Mouse (Mus musculus) heart, embryonic 16.5 days (tissue): ENCODE measurements around the gene Baiap3. TPM values are rescaled to one million over a fixed set of nuclear protein-coding genes. Genes with fewer than 3 reads are reported as not detected.
A peak's percentile ranks its signal among the peaks of the same experiment; 100 is the strongest.

Source experiments
- ATAC-seq: fragments of 200-750 bp; cut with Nextera tagmentation; replicated peaks from 2 replicates; pipeline ENCODE4 v1.8.0; 2017; ENCODE audit warnings: moderate number of reproducible peaks; ENCODE audit not compliant: insufficient read depth, low FRiP score; ENCODE audit errors: extremely low read depth
- H3K27ac ChIP-seq: fragments of 300-500 bp; sonication (generic); 2 replicates; pipeline ENCODE4 v1.5.1; 2014; ENCODE audit warnings: mild to moderate bottlenecking, low read length, control low read depth, moderate library complexity
- H3K27me3 ChIP-seq: fragments of 300-500 bp; sonication (generic); 2 replicates; pipeline ENCODE4 v1.6.1; 2014; ENCODE audit warnings: low read length, mixed read lengths; ENCODE audit not compliant: control insufficient read depth, insufficient read depth
- H3K36me3 ChIP-seq: fragments of 300-500 bp; sonication (generic); 2 replicates; pipeline ENCODE4 v1.6.1; 2014; ENCODE audit not compliant: control insufficient read depth, insufficient read depth
- H3K4me1 ChIP-seq: fragments of 300-500 bp; sonication (generic); 2 replicates; pipeline ENCODE4 v1.6.1; 2014; ENCODE audit warnings: low read length, mixed read lengths; ENCODE audit not compliant: control insufficient read depth, insufficient read depth
- H3K4me2 ChIP-seq: fragments of 300-500 bp; sonication (generic); 2 replicates; pipeline ENCODE4 v1.6.1; 2014; ENCODE audit warnings: low read depth, mild to moderate bottlenecking, control low read depth, low read length
- H3K4me3 ChIP-seq: fragments of 300-500 bp; sonication (generic); 2 replicates; pipeline ENCODE4 v1.5.1; 2014; ENCODE audit warnings: mild to moderate bottlenecking, control low read depth, low read length
- H3K9ac ChIP-seq: fragments of 300-500 bp; sonication (generic); 2 replicates; pipeline ENCODE4 v1.6.1; 2014; ENCODE audit warnings: low read length, control low read depth
- H3K9me3 ChIP-seq: fragments of 300-500 bp; sonication (generic); replicated peaks from 2 replicates; pipeline ENCODE4 v1.6.1; 2016; ENCODE audit warnings: low read length; ENCODE audit not compliant: control insufficient read depth
- WGBS: fragments of 180-500 bp; shearing (Covaris S2); extraction: QIAGEN DNeasy Blood & Tissue Kit; methylation state at CpG from one replicate; pipeline ENCODE4 v1.1.7; 2014; 5-methylcytosine and 5-hydroxymethylcytosine counted together
- polyA plus RNA-seq: library from polyadenylated mRNA; unstranded; fragments of >200 nt; fragmentation: Nextera tagmentation; extraction: Ambion mirVana; gene quantifications from 2 replicates; pipeline ENCODE4 v1.2.1, GENCODE M21; 2015

The Baiap3 gene
- polyA plus RNA-seq, 1 experiment from 2014 or later, result 2.5 TPM

DNA sequence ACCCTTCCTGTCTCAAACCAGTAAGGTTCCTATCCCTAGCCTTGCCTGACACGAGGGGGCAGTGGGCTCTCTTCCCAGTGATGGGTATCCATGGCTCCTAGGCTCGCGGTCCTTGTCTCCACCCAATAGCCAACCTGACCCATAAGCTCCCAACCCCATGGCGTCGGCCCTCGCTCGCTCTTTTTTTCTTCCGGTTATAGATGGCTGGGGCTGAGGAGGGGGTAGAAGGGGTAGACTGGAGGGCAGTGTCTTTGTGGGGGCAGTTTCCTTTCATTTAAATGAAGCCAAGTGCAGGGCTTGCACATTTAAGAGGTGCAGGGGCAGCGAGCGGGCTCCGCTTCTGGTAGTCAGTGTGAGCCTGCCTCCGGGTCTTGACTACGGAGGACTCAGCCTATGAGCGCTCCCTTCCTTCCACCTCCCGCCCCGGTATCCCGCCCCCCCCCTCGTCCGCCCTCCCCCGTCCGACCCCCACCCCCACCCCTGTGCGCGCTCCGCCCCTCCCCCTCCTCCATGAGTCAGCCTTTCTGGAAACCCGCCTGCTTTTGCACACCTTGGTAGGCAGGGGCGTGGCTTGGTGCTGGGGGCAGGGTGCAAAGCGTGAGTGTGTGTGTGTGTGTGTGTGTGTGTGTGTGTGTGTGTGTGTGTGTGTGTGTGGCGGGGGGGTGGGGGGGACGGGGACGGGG is 34.2 kb downstream of the Baiap3 start:
- WGBS, result 2% methylated on average over 20 of the region's 30 CpGs
- Histone ChIP-seq H3K4me1 (0 out of 2 replicates have a peak, but pooled peaks cover 3% of the 10 kb centered on the region), H3K27me3 (no peaks in the 10 kb centered on the region), H3K9me3 (no peaks in the 10 kb centered on the region), H3K27ac (0 out of 2 replicates have a peak overlapping the region, but pooled peaks have one; percentile 0), H3K9ac (peak overlapping the region; percentile 67), H3K4me2 (peak overlapping the region; percentile 83), H3K36me3 (no peaks in the 10 kb centered on the region), H3K4me3 (peak overlapping the region; percentile 55)
- ATAC-seq, result peak; percentile 71

DNA sequence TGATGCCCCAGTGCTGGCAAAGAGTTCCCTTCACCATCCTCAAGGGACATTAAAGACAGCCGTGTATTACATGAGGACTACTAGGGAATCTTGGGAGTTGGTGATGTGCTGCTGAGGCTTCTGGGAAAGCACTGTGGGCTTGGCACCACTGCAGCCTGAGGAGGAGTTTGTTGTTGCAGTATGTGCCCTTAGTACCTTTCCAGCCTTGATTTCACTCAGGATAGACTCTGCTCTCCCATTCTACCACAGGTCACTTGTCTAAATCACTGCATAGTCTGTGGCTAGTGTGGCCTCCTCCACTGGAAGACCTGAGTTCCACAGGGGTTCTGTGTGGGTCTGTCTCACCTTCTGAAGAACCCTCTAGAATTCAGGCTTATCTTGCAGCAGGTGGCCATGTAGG is 35.4 kb downstream of the Baiap3 start:
- H3K27ac ChIP-seq, result no peak overlapping the region
- no peaks in the 10 kb centered on the region for H3K36me3 ChIP-seq
- no peak overlapping the region for H3K4me2 ChIP-seq
- H3K4me1 ChIP-seq, result 0 out of 2 replicates have a peak, but pooled peaks cover 3% of the 10 kb centered on the region
- no peaks in the 10 kb centered on the region for H3K9me3 ChIP-seq
- WGBS, result 78% methylated on average over 1 of the region's 1 CpGs
- no peaks in the 10 kb centered on the region for H3K27me3 ChIP-seq
- H3K9ac ChIP-seq, result no peak overlapping the region
- no peak overlapping the region for H3K4me3 ChIP-seq
- no peak for ATAC-seq

DNA sequence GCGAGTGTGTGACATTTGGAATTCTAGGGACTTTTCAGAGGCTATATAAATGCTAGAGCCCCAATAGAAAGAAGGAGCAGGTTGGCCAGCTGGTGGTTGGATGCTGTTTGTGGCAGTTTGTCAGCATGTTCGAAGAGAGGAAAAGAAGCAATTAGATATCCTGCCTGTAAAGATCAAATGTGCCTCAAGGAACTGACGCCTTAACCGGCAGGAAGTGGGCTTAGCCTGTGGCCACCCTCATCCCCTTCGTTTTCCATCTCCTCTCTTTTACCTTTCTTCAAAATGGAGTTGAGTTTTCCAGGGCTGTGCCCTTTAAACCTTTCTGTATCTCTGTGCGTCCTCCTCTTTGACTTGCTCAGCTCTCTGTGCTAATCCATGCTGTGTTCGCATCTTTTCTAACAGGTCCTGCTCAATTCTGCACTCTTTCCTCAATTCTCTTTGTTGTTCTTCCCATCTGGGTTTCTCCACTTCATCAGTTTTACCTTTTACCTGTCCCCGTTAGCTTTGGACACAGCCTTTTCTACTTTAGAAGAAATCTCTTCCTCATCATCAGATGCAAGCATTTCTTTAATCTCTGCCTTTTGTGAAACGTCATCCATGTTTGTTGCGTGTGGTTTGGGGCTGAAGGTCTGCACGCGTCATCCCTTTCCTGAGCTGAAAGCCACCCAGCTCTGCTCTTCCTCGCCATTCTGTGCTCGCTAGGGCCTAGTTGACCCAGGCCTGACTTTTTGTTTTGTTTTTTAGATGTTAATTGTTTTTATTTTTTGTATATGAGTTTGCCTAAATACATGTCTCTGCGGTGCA is 36.5 kb downstream of the Baiap3 start:
- H3K9me3 ChIP-seq, result no peaks in the 10 kb centered on the region
- H3K9ac ChIP-seq, result no peak overlapping the region
- H3K36me3 ChIP-seq, result peaks cover 3% of the 10 kb centered on the region; the same call in 1 of the 2 replicates
- 0 out of 2 replicates have a peak, but pooled peaks cover 3% of the 10 kb centered on the region for H3K4me1 ChIP-seq
- ATAC-seq, result no peak
- 84% methylated on average over 15 of the region's 15 CpGs for WGBS
- no peaks in the 10 kb centered on the region for H3K27me3 ChIP-seq
- H3K4me3 ChIP-seq, result no peak overlapping the region
- H3K4me2 ChIP-seq, result no peak overlapping the region
- peak overlapping the region; percentile 21; the same call in 1 of the 2 replicates for H3K27ac ChIP-seq

DNA sequence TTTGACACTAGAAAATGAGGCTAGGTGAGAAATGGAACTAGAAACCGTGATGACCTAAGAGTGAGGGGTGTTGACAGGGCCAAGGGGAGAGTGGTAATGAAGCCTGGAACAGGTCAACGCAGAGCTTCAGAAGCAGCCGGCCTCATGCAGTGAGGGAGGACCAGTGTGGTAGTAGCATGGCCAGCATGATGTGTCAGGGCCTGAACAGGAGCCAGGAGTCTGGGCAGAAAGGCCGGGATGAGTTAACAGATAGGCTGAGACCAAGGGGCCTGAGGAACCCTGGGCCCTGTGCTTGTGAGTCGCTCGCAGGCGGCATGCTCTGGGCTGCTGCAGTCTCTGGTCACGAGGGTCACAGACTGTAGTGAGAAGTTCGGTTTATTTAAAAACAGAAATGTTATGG is 37.2 kb downstream of the Baiap3 start:
- Histone ChIP-seq H3K4me3 (no peak overlapping the region), H3K9ac (no peak overlapping the region), H3K36me3 (peaks cover 9% of the 10 kb centered on the region; the same call in 1 of the 2 replicates), H3K27me3 (no peaks in the 10 kb centered on the region), H3K4me2 (no peak overlapping the region), H3K9me3 (no peaks in the 10 kb centered on the region), H3K4me1 (0 out of 2 replicates have a peak, but pooled peaks cover 3% of the 10 kb centered on the region), H3K27ac (peak overlapping the region; percentile 21; the same call in 1 of the 2 replicates)
- ATAC-seq, result no peak
- 83% methylated on average over 9 of the region's 9 CpGs for WGBS

DNA sequence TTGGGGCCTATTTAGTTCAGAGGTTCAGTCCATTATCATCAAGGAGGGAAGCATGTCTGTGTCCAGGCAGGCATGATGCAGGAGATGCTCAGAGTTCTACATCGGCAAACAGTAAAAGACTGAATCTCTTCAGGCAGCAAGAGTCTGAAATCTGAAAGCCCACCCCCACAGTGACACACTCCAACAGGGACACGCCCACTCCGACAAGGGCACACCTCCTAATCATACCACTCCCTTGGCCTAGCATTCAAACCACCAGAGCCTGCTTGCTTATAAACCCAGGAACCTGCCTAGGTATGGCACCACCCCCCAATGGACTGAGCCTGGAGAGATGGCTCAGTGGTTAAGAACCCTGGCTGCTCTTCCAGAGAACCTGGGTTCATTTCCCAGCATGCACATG is 40.7 kb downstream of the Baiap3 start:
- Histone ChIP-seq H3K27me3 (no peaks in the 10 kb centered on the region), H3K9me3 (no peaks in the 10 kb centered on the region), H3K4me3 (no peak overlapping the region), H3K4me2 (no peak overlapping the region), H3K27ac (no peak overlapping the region), H3K9ac (no peak overlapping the region), H3K36me3 (peaks cover 17% of the 10 kb centered on the region), H3K4me1 (no peaks in the 10 kb centered on the region)
- 83% methylated on average over 3 of the region's 3 CpGs for WGBS
- no peak for ATAC-seq

DNA sequence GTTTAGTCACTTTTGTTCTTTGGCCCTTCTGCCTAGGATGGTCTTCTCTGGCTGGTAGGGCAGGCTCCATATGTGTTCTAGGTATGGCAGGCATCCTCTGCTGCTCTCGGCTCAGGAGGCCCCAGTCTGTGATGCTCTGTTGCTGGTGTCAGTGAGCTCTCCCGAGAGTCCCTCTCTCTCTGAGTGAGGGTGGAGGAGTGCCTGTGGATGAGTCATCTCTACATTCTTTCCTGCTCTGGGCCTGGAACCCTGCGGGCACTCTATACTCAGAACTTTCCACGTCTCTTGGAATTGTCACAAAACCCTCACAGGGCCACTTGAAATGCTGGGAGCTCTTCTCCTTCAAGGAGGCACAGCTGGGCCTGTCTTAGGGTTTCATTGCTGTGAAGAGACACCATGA is 44.5 kb downstream of the Baiap3 start:
- H3K36me3 ChIP-seq, result peaks cover 31% of the 10 kb centered on the region

DNA sequence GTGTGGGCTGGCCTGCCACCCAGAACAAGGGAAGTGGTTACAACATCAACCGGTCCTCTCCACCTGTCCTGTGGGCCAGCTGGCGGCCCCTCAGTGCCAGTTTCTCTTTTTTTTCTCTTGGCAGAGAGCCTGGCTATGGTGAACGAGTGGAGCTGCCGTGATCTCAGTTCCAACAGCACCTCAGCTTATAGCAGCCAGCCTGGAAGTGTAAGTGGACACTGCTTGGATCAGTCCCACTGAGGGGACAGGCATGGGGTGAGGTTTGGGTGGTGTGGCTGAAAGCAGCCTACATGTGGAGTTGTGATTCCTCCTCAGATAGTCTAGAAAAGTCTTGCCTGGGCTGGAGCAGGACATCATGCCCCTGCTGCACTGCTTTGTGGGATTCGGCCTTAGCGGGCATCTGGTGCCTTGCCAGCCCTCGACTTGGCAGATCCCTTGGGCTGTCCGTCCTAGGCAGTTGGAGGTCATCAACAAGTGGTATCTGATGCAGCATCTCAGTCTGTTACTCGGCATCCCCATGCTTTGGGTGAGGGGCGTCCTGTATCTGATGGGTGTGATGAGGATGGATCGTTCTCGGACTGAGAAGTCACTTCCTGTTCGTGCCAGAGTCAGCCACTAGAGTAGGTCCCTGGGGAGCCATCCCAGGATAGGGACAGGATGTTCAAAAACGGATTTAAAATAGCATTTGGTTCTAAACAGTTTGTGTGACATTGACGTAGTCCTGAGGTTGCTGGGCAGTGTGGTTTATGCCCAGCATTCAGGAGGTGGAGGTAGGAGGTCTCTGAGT is 45.3 kb downstream of the Baiap3 start:
- Histone ChIP-seq H3K9me3 (no peaks in the 10 kb centered on the region), H3K27me3 (no peaks in the 10 kb centered on the region), H3K9ac (no peak overlapping the region), H3K4me1 (no peaks in the 10 kb centered on the region), H3K27ac (no peak overlapping the region), H3K36me3 (peaks cover 34% of the 10 kb centered on the region), H3K4me3 (no peak overlapping the region), H3K4me2 (no peak overlapping the region)
- ATAC-seq, result no peak
- WGBS, result 71% methylated on average over 15 of the region's 15 CpGs

More for the DNA sequence above, 44.5 kb downstream of the Baiap3 start:
- Histone ChIP-seq H3K27me3 (no peaks in the 10 kb centered on the region), H3K4me2 (no peak overlapping the region), H3K9me3 (no peaks in the 10 kb centered on the region), H3K27ac (no peak overlapping the region), H3K9ac (no peak overlapping the region), H3K4me1 (no peaks in the 10 kb centered on the region), H3K4me3 (no peak overlapping the region)
- 60% methylated on average over 4 of the region's 4 CpGs for WGBS
- no peak for ATAC-seq

DNA sequence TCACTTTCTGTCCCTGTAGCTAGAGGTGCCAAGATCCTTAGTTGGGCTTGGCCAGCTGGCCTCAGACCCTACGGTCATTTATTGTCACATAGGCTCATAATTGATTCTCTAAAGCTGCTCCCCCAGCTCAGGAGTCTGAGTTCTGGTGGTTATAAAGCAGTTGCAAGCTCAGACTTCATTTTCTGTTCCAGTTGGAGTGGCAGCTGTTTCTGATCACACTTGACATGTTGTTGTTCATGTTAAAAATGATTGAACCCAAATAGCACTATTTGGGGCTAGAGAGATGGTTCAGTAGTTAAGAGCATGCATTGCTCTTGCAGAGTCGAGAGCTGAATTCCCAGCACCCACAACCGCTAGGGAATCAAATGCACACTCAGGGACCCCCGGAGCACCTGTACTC is 46.2 kb downstream of the Baiap3 start:
- Histone ChIP-seq H3K4me3 (no peak overlapping the region), H3K27ac (no peak overlapping the region), H3K9ac (no peak overlapping the region), H3K27me3 (no peaks in the 10 kb centered on the region), H3K9me3 (no peaks in the 10 kb centered on the region), H3K4me1 (no peaks in the 10 kb centered on the region), H3K36me3 (peaks cover 41% of the 10 kb centered on the region), H3K4me2 (no peak overlapping the region)
- ATAC-seq, result no peak
- WGBS, result 95% methylated on average over 4 of the region's 4 CpGs
